ENCODE assay signal across 11 mouse cellular contexts in genomic region chr7:80468851-80469250, GRCm38 (mm10).
"Had no signal": no experiment of that assay in that cellular context is flagged by ENCODE, and none has a peak within 500 bp of the region (broad histone marks: within the 10 kb centered on the region; RNA-seq: fewer than 3 reads in every experiment).

No protein-coding gene starts in this region.

- H3K27ac ChIP-seq: layer of hippocampus, adult 2 months; limb, embryonic 12.5 days; liver, embryonic 13.5 days; lung, embryonic 15.5 days; midbrain, embryonic 12.5 days; stomach, postnatal 0 days had no signal

- H3K9ac ChIP-seq: limb, embryonic 12.5 days; liver, embryonic 13.5 days; liver, postnatal 0 days; lung, embryonic 15.5 days; midbrain, embryonic 12.5 days had no signal

- ATAC-seq: liver, postnatal 0 days; midbrain, embryonic 16.5 days had no signal

- H3K9me3 ChIP-seq: limb, embryonic 12.5 days; liver, embryonic 13.5 days; lung, embryonic 15.5 days; midbrain, embryonic 12.5 days had no signal

- H3K4me1 ChIP-seq: limb, embryonic 12.5 days; liver, embryonic 13.5 days; lung, embryonic 15.5 days; midbrain, embryonic 12.5 days had no signal

- H3K27me3 ChIP-seq: limb, embryonic 12.5 days; liver, embryonic 13.5 days; lung, embryonic 15.5 days; midbrain, embryonic 12.5 days had no signal

- H3K4me2 ChIP-seq: limb, embryonic 12.5 days; liver, embryonic 13.5 days; lung, embryonic 15.5 days; midbrain, embryonic 12.5 days had no signal

- DNase-seq: kidney, postnatal 4 days; liver; liver, embryonic 13.5 days; liver, postnatal 0 days; thymus, postnatal 4 days had no signal

- H3K4me3 ChIP-seq: layer of hippocampus, adult 2 months; limb, embryonic 12.5 days; liver, embryonic 13.5 days; lung, embryonic 15.5 days; midbrain, embryonic 12.5 days had no signal
